Mouse (Mus musculus) forebrain, embryonic 14.5 days (tissue): ENCODE measurements around the gene Slc22a20. TPM values are rescaled to one million over a fixed set of nuclear protein-coding genes. Genes with fewer than 3 reads are reported as not detected.

ENCODE experiments used
- ATAC-seq: fragments of 200-750 bp; cut with Nextera tagmentation; 2 replicates; pipeline ENCODE4 v1.8.0; 2017; ENCODE audit warnings: mild to moderate bottlenecking, moderate library complexity
- DNase-seq: peaks from one replicate; pipeline ENCODE4 v3.0.0-alpha.2; 2015; ENCODE audit warnings: low spot score
- H3K27ac ChIP-seq: fragments of 300-500 bp; sonication (generic); 2 replicates; pipeline ENCODE4 v1.5.1; 2014; ENCODE audit warnings: low read depth, mild to moderate bottlenecking, control low read depth, low read length, moderate library complexity
- H3K27me3 ChIP-seq: fragments of 300-500 bp; sonication (generic); replicated peaks from 2 replicates; pipeline ENCODE4 v1.6.1; 2014; ENCODE audit warnings: low read length, control low read depth, mixed read lengths; ENCODE audit not compliant: control insufficient read depth, insufficient read depth
- H3K36me3 ChIP-seq: fragments of 300-500 bp; sonication (generic); 2 replicates; pipeline ENCODE4 v1.6.1; 2014; ENCODE audit warnings: low read length, control low read depth; ENCODE audit not compliant: control insufficient read depth, insufficient read depth
- H3K4me1 ChIP-seq: fragments of 300-500 bp; sonication (generic); 2 replicates; pipeline ENCODE4 v1.6.1; 2014; ENCODE audit warnings: antibody characterized with exemption, low read length, control low read depth; ENCODE audit not compliant: control insufficient read depth, insufficient read depth
- H3K4me2 ChIP-seq: fragments of 300-500 bp; sonication (generic); 2 replicates; pipeline ENCODE4 v1.6.1; 2014; ENCODE audit warnings: mild to moderate bottlenecking, control low read depth, low read length
- H3K4me3 ChIP-seq: fragments of 300-500 bp; sonication (generic); 2 replicates; pipeline ENCODE4 v1.5.1; 2014; ENCODE audit warnings: low read depth, low read length, control low read depth
- H3K9ac ChIP-seq: fragments of 300-500 bp; sonication (generic); 2 replicates; pipeline ENCODE4 v1.6.1; 2014; ENCODE audit warnings: mild to moderate bottlenecking, low read length, control low read depth, moderate library complexity
- H3K9me3 ChIP-seq: fragments of 300-500 bp; sonication (generic); replicated peaks from 2 replicates; pipeline ENCODE4 v1.6.1; 2016; ENCODE audit warnings: low read length, control low read depth, mixed read lengths; ENCODE audit not compliant: control insufficient read depth
- WGBS: fragments of 180-500 bp; shearing (Covaris S2); extraction: QIAGEN DNeasy Blood & Tissue Kit; methylation state at CpG from one replicate; pipeline ENCODE4 v1.1.7; 2014; 5-methylcytosine and 5-hydroxymethylcytosine counted together
- polyA plus RNA-seq: library from polyadenylated mRNA; unstranded; fragments of >200 nt; fragmentation: Nextera tagmentation; extraction: Ambion mirVana; gene quantifications from 2 replicates; pipeline ENCODE4 v1.2.1, GENCODE M21; 2014

Slc22a20 gene
- polyA plus RNA-seq, 1 experiment from 2014 or later, result not detected

- Histone ChIP-seq H3K4me3 (no peak overlapping the region), H3K36me3 (peaks cover 10% of the 10 kb centered on the region; the same call in 1 of the 2 replicates), H3K9ac (peak overlapping the region; percentile 47), H3K9me3 (no peaks in the 10 kb centered on the region), H3K4me1 (peaks cover 10% of the 10 kb centered on the region; the same call in 1 of the 2 replicates), H3K27me3 (0 out of 2 replicates have a peak, but pooled peaks cover 2% of the 10 kb centered on the region), H3K27ac (no peak overlapping the region), H3K4me2 (peak overlapping the region; percentile 20; the same call in 1 of the 2 replicates)
- ATAC-seq (no peak), DNase-seq (no peak)
- 15% methylated on average over 9 of the region's 9 CpGs for WGBS
Measured at GRCm38 (mm10) chr19:5921715-5922114, 64.2 kb downstream of the Slc22a20 start.

Other genes starting within 250 kb of the Slc22a20 start
- 8.5 and 10.7 TPM in 2 replicates for gene Ltbp3, start 245.2 kb downstream of the Slc22a20 start, polyA plus RNA-seq
- gene Scyl1, start 214.7 kb downstream of the Slc22a20 start, polyA plus RNA-seq, result 56.1 and 67.9 TPM in 2 replicates
- gene Frmd8, start 110.9 kb downstream of the Slc22a20 start, polyA plus RNA-seq, result 13.1 and 16.0 TPM in 2 replicates
- 1.7 TPM in 2 replicates for gene Slc25a45, start 108.3 kb downstream of the Slc22a20 start, polyA plus RNA-seq
- 7.0 and 7.1 TPM in 2 replicates for gene Tigd3, start 92.0 kb downstream of the Slc22a20 start, polyA plus RNA-seq
- 127 and 136 TPM in 2 replicates for gene Dpf2, start 73.1 kb downstream of the Slc22a20 start, polyA plus RNA-seq
- gene Cdc42ep2, start 61.3 kb downstream of the Slc22a20 start, polyA plus RNA-seq, result 7.9 and 9.6 TPM in 2 replicates
- 35.5 and 41.1 TPM in 2 replicates for gene Pola2, start 21.9 kb downstream of the Slc22a20 start, polyA plus RNA-seq
- 2.4 TPM in 2 replicates for gene Capn1, start 29.8 kb upstream of the Slc22a20 start, polyA plus RNA-seq
- gene Syvn1, start 60.4 kb upstream of the Slc22a20 start, polyA plus RNA-seq, result 17.6 and 20.2 TPM in 2 replicates
- gene Mrpl49, start 71.6 kb upstream of the Slc22a20 start, polyA plus RNA-seq, result 82.8 and 85.5 TPM in 2 replicates
- 626 and 785 TPM in 2 replicates for gene Fau, start 71.7 kb upstream of the Slc22a20 start, polyA plus RNA-seq
- gene Znhit2, start 75.0 kb upstream of the Slc22a20 start, polyA plus RNA-seq, result 38.2 and 40.5 TPM in 2 replicates
- gene Tm7sf2, start 82.2 kb upstream of the Slc22a20 start, polyA plus RNA-seq, result 32.6 and 35.6 TPM in 2 replicates
- 59.5 and 73.9 TPM in 2 replicates for gene Vps51, start 91.1 kb upstream of the Slc22a20 start, polyA plus RNA-seq
- gene Tmem262, start 93.9 kb upstream of the Slc22a20 start, polyA plus RNA-seq, result not detected in 2 replicates
- 1.1 and 1.4 TPM in 2 replicates for gene Gm28374, start 96.1 kb upstream of the Slc22a20 start, polyA plus RNA-seq
- gene Zfpl1, start 98.8 kb upstream of the Slc22a20 start, polyA plus RNA-seq, result 81.1 and 87.2 TPM in 2 replicates
- gene Cdca5, start 98.8 kb upstream of the Slc22a20 start, polyA plus RNA-seq, result 20.0 and 28.2 TPM in 2 replicates
- gene AC131692.1, start 108.3 kb upstream of the Slc22a20 start, polyA plus RNA-seq, result not detected in 2 replicates
- 0.36 and 0.42 TPM in 2 replicates for gene Naaladl1, start 119.6 kb upstream of the Slc22a20 start, polyA plus RNA-seq
- gene Sac3d1, start 132.5 kb upstream of the Slc22a20 start, polyA plus RNA-seq, result 56.4 and 57.6 TPM in 2 replicates
- 45.6 and 50.2 TPM in 2 replicates for gene Snx15, start 142.2 kb upstream of the Slc22a20 start, polyA plus RNA-seq
- gene Batf2, start 154.8 kb upstream of the Slc22a20 start, polyA plus RNA-seq, result not detected in 2 replicates
- gene Arl2, start 155.4 kb upstream of the Slc22a20 start, polyA plus RNA-seq, result 80.3 and 90.2 TPM in 2 replicates
- not detected in 2 replicates for gene Majin, start 198.2 kb upstream of the Slc22a20 start, polyA plus RNA-seq
- gene Gpha2, start 240.2 kb upstream of the Slc22a20 start, polyA plus RNA-seq, result 0.30 TPM in 1 of 2 replicates, not detected in the other
- 74.3 and 98.9 TPM in 2 replicates for gene Ppp2r5b, start 249.7 kb upstream of the Slc22a20 start, polyA plus RNA-seq